8 mouse cellular contexts compared by ENCODE assay signal in the genomic region with DNA sequence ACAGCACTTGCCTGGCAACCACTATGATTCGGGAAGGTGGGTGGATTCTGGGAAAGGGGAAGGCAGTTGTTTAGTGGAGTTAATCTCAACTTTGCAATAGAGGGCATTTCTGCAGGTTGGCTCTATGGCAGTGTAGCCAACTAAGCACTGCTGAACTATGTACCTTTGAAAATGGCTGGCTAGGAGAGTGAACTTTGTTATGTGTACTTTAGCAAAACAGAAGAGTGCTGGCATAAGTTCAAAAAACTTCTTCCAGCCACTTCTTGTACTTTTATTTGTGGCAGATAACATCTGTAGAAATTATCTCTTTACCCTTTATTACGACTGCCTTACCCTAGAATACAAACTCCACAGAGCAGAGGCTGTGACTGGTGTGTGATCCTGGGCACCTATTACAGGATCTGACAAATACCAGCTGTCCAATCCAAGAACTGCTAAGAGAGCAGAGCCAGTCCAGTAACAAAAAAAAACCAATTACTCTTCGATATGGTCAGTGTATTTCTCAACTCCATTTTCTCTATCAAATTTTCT. TPM values are rescaled to one million over a fixed set of nuclear protein-coding genes. Genes with fewer than 3 reads are reported as not detected.
A peak's percentile ranks its signal among the peaks of the same experiment; 100 is the strongest.
DNase-seq lines count a peak whose midpoint lies in the region; ATAC-seq and TF ChIP-seq lines count a peak whose summit lies in the region.

No protein-coding gene starts in this region.

- DNase-seq in heart, adult 2 months, result no peak
- peak; percentile 26 for DNase-seq in adipocyte (ENCODE audit: low spot score)
- DNase-seq in midbrain, embryonic 10.5 days (ENCODE audit: low spot score), result no peak
- DNase-seq in c-Kit-positive CD71-positive TER-119-positive erythroid progenitor cells, embryonic 14.5 days (ENCODE audit: low spot score), result no peak
- no peak for DNase-seq in left cerebral cortex, adult 11 months (ENCODE audit: low spot score)
- DNase-seq in testis, postnatal 14 days (ENCODE audit: low spot score), result no peak

- no peak overlapping the region; the same call in 1 of the 2 replicates for H3K9ac ChIP-seq in heart, embryonic 14.5 days (ENCODE audit: low read length)
- no peak overlapping the region for H3K9ac ChIP-seq in heart, adult 2 months (ENCODE audit: low read depth, low read length)
- peak overlapping the region; percentile 77; the same call in 1 of the 2 replicates for H3K9ac ChIP-seq in hindbrain, embryonic 16.5 days (ENCODE audit: low read depth, low read length)

- no peaks in the 10 kb centered on the region for H3K27me3 ChIP-seq in heart, embryonic 14.5 days (ENCODE audit: control insufficient read depth, insufficient read depth, low read length)
- no peaks in the 10 kb centered on the region for H3K27me3 ChIP-seq in heart, adult 2 months (ENCODE audit: control insufficient read depth, insufficient read depth, low read length)
- H3K27me3 ChIP-seq in hindbrain, embryonic 16.5 days (replicated peaks; ENCODE audit: control insufficient read depth, insufficient read depth, low read length), result no peaks in the 10 kb centered on the region
- H3K27me3 ChIP-seq in midbrain, embryonic 10.5 days (ENCODE audit: low read depth, poor library complexity, severe bottlenecking), result no peaks in the 10 kb centered on the region

- peak overlapping the region in 1 of 2 experiments; percentile 48; a peak in 1 of 4 replicates for H3K4me3 ChIP-seq in heart, embryonic 14.5 days (ENCODE audit: control insufficient read depth in 1 of 2, insufficient read depth in 1 of 2, low read depth in 1 of 2, low read length in 2 of 2)
- H3K4me3 ChIP-seq in heart, adult 2 months, result no peak overlapping the region
- H3K4me3 ChIP-seq in hindbrain, embryonic 16.5 days (ENCODE audit: low read length), result peak overlapping the region; percentile 59; the same call in 1 of the 2 replicates
- peak overlapping the region; percentile 83 for H3K4me3 ChIP-seq in midbrain, embryonic 10.5 days

- no peak for TF ChIP-seq EP300 in heart, adult 2 months (IDR thresholded peaks at IDR 0.05; ENCODE audit: insufficient read depth, low read depth, low read length)

- ATAC-seq in heart, embryonic 14.5 days (ENCODE audit: insufficient number of reproducible peaks, insufficient read depth, low FRiP score, low read depth), result no peak
- no peak for ATAC-seq in hindbrain, embryonic 16.5 days

- H3K4me2 ChIP-seq in heart, embryonic 14.5 days (ENCODE audit: low read length), result peak overlapping the region; percentile 60
- H3K4me2 ChIP-seq in hindbrain, embryonic 16.5 days (ENCODE audit: low read length), result peak overlapping the region; percentile 59

- no peaks in the 10 kb centered on the region for H3K4me1 ChIP-seq in heart, embryonic 14.5 days (ENCODE audit: control insufficient read depth in 2 of 2, insufficient read depth in 2 of 2, low read length in 2 of 2)
- peaks cover 3% of the 10 kb centered on the region for H3K4me1 ChIP-seq in heart, adult 2 months (ENCODE audit: control insufficient read depth, insufficient read depth, low read length)
- peaks cover 6% of the 10 kb centered on the region for H3K4me1 ChIP-seq in hindbrain, embryonic 16.5 days (ENCODE audit: control insufficient read depth, insufficient read depth, low read depth, low read length)
- H3K4me1 ChIP-seq in midbrain, embryonic 10.5 days, result peaks cover 10% of the 10 kb centered on the region

- 49% methylated on average over 3 of the region's 3 CpGs for WGBS in heart, embryonic 14.5 days
- WGBS in heart, adult 2 months, result 51% methylated on average over 3 of the region's 3 CpGs
- 65% methylated on average over 3 of the region's 3 CpGs for WGBS in hindbrain, embryonic 16.5 days
- 67% methylated on average over 3 of the region's 3 CpGs for WGBS in midbrain, embryonic 10.5 days

- no peaks in the 10 kb centered on the region for H3K79me2 ChIP-seq in heart, adult 2 months (replicated peaks; ENCODE audit: control insufficient read depth, insufficient read depth, low read length)

- no peaks in the 10 kb centered on the region for H3K9me3 ChIP-seq in heart, embryonic 14.5 days (ENCODE audit: control insufficient read depth, low read length)
- H3K9me3 ChIP-seq in hindbrain, embryonic 16.5 days (ENCODE audit: control insufficient read depth, low read length), result no peaks in the 10 kb centered on the region
- H3K9me3 ChIP-seq in midbrain, embryonic 10.5 days (replicated peaks), result no peaks in the 10 kb centered on the region

- H3K27ac ChIP-seq in heart, embryonic 14.5 days (replicated peaks in 1 of 2; ENCODE audit: control insufficient read depth in 1 of 2, insufficient read depth in 1 of 2, low read depth in 2 of 2, low read length in 2 of 2), result no peak overlapping the region
- H3K27ac ChIP-seq in heart, adult 2 months, result no peak overlapping the region
- no peak overlapping the region; the same call in 1 of the 2 replicates for H3K27ac ChIP-seq in hindbrain, embryonic 16.5 days (ENCODE audit: low read depth, low read length)
- peak overlapping the region; percentile 94 for H3K27ac ChIP-seq in midbrain, embryonic 10.5 days (replicated peaks)

- intact Hi-C loops in heart, adult 2 months (cut with DNase I), result loop anchor here (2.0 kb wide), 1 partner anchor 78 kb away; the partner anchor contains the start of gene Kpna3

- TF ChIP-seq POLR2A in heart, adult 2 months (IDR thresholded peaks at IDR 0.05; ENCODE audit: insufficient read depth, low read depth, low read length), result no peak

- no peak for TF ChIP-seq CTCF in heart, adult 2 months (IDR thresholded peaks at IDR 0.05)

- peaks cover 17% of the 10 kb centered on the region; the same call in 1 of the 2 replicates for H3K36me3 ChIP-seq in heart, embryonic 14.5 days (ENCODE audit: control insufficient read depth, insufficient read depth, low read length)
- H3K36me3 ChIP-seq in heart, adult 2 months (ENCODE audit: control insufficient read depth, insufficient read depth, low read length), result no peaks in the 10 kb centered on the region
- H3K36me3 ChIP-seq in hindbrain, embryonic 16.5 days (ENCODE audit: control insufficient read depth, insufficient read depth, low read length), result no peaks in the 10 kb centered on the region; the same call in 1 of the 2 replicates
- peaks cover 9% of the 10 kb centered on the region; the same call in 1 of the 2 replicates for H3K36me3 ChIP-seq in midbrain, embryonic 10.5 days

RNA-seq across cellular contexts. Expression of gene Ebpl, which starts 0.8 kb away (rescaled TPM):
- polyA plus RNA-seq in heart, embryonic 14.5 days (2014; fragmentation: Nextera tagmentation; extraction: Ambion mirVana), result 4.3 and 6.3 TPM in 2 replicates
- 1 to 10 TPM in 1 of 2 experiments, under 1 TPM in 1; 0.98 to 1.2 TPM for total RNA-seq in heart, adult 2 months (2021)
- 1.0 and 1.3 TPM in 2 replicates for polyA plus RNA-seq in heart, adult 2 months (2012; rRNA removed)
- polyA plus RNA-seq in hindbrain, embryonic 16.5 days (2015; fragmentation: Nextera tagmentation; extraction: Ambion mirVana), result 11.9 and 13.8 TPM in 2 replicates
- polyA plus RNA-seq in midbrain, embryonic 10.5 days (2016; fragmentation: Nextera tagmentation; extraction: Ambion mirVana), result 10.6 and 11.0 TPM in 2 replicates

RNA-seq across cellular contexts. Expression of gene Arl11, which starts 51.5 kb away (rescaled TPM):
- polyA plus RNA-seq in heart, embryonic 14.5 days (2014; fragmentation: Nextera tagmentation; extraction: Ambion mirVana), result 0.88 and 1.3 TPM in 2 replicates
- total RNA-seq in heart, adult 2 months (2021), result under 1 TPM; 0.42 to 0.75 TPM
- 0.80 and 0.85 TPM in 2 replicates for polyA plus RNA-seq in heart, adult 2 months (2012; rRNA removed)
- 0.38 and 0.55 TPM in 2 replicates for polyA plus RNA-seq in hindbrain, embryonic 16.5 days (2015; fragmentation: Nextera tagmentation; extraction: Ambion mirVana)
- polyA plus RNA-seq in midbrain, embryonic 10.5 days (2016; fragmentation: Nextera tagmentation; extraction: Ambion mirVana), result 0.15 and 0.56 TPM in 2 replicates
